Mouse (Mus musculus) cerebellum, adult 11-12 months (tissue): ENCODE results near the gene Efs.
"Not testable (repeated sequence)": the region's sequence is repeated elsewhere in the genome, so short reads cannot be mapped to it uniquely, and the experiment has no call there.

Source experiments
- DNase-seq: peaks from one replicate; pipeline ENCODE4 v3.0.0; 2022

Gene Efs

GRCm38 (mm10) chr14:54925349-54926342 is at the start of gene Efs:
TSS of gene Efs (minus strand) at chr14:54926126.
- peak; percentile 46 for DNase-seq

- no peak for DNase-seq
These were observed 48.3 kb upstream of the Efs start for GRCm38 (mm10) chr14:54974068-54974791.

GRCm38 (mm10) chr14:54972786-54973185 is 46.9 kb upstream of the Efs start:
- not testable (repeated sequence) for DNase-seq

- DNase-seq, result no peak
These were observed 42.4 kb upstream of the Efs start for GRCm38 (mm10) chr14:54968344-54968743.

- no peak for DNase-seq
These were observed 41.9 kb upstream of the Efs start for GRCm38 (mm10) chr14:54967874-54968273.

GRCm38 (mm10) chr14:54966320-54966977 is 40.5 kb upstream of the Efs start, which contains the start of gene Myh6:
TSS of gene Myh6 (minus strand) at chr14:54966927.
- no peak for DNase-seq

- DNase-seq, result no peak
These were observed 39.7 kb upstream of the Efs start for GRCm38 (mm10) chr14:54965631-54966030.

GRCm38 (mm10) chr14:54965044-54965443 is 39.1 kb upstream of the Efs start:
- DNase-seq, result no peak

- no peak for DNase-seq
These were observed 37.8 kb upstream of the Efs start for GRCm38 (mm10) chr14:54963727-54964126.

GRCm38 (mm10) chr14:54962714-54963113 is 36.8 kb upstream of the Efs start:
- no peak for DNase-seq

- no peak for DNase-seq
These were observed 35.6 kb upstream of the Efs start for GRCm38 (mm10) chr14:54961487-54961886.

GRCm38 (mm10) chr14:54960769-54961168 is 34.8 kb upstream of the Efs start:
- DNase-seq, result no peak

GRCm38 (mm10) chr14:54959853-54960613 is 34.1 kb upstream of the Efs start:
- not testable (repeated sequence) for DNase-seq

- DNase-seq, result no peak
These were observed 33.3 kb upstream of the Efs start for GRCm38 (mm10) chr14:54959197-54959596.

GRCm38 (mm10) chr14:54958503-54958902 is 32.6 kb upstream of the Efs start:
- no peak for DNase-seq

- DNase-seq, result no peak
These were observed 30.6 kb upstream of the Efs start for GRCm38 (mm10) chr14:54956533-54956932.

GRCm38 (mm10) chr14:54955481-54955880 is 29.6 kb upstream of the Efs start:
- DNase-seq, result no peak

GRCm38 (mm10) chr14:54954474-54954873 is 28.5 kb upstream of the Efs start:
- DNase-seq, result no peak

GRCm38 (mm10) chr14:54953664-54954206 is 27.8 kb upstream of the Efs start:
- no peak for DNase-seq

- DNase-seq, result no peak
These were observed 25.7 kb upstream of the Efs start for GRCm38 (mm10) chr14:54951587-54951986.

GRCm38 (mm10) chr14:54950493-54950892 is 24.6 kb upstream of the Efs start:
- DNase-seq, result no peak

GRCm38 (mm10) chr14:54948781-54949180 is 22.9 kb upstream of the Efs start:
- DNase-seq, result no peak
